Mouse (Mus musculus): ENCODE results near the gene Tbx21. TPM values are rescaled to one million over a fixed set of nuclear protein-coding genes. Genes with fewer than 3 reads are reported as not detected.
A peak's percentile ranks its signal among the peaks of the same experiment; 100 is the strongest.

Tbx21 gene
- polyA plus RNA-seq, 1 experiment from 2014 or later: 0.13 TPM

DNA sequence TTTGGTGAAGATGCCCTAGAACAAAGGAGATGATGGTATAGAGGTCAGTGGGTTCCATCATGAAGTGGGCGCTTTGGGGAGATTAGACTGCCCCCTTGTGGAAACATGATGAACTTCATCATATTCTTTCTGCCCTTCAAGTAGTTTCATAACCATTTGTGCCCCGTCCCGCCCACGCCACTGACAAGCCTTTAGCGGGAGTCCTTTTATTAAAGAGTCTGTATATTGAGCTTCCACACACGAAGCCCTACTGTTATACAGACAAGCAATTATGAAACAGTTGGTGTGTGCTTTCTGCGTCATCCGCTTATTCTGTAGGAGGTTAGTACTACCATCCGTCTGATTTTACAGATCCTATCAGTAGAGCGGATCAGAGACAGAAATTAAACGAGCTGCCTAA, 32.2 kb downstream of the Tbx21 start:
- DNase-seq (peak; percentile 63), ATAC-seq (ENCODE audit: low FRiP score, low TSS enrichment) (no peak)
- H3K36me3 ChIP-seq (ENCODE audit: control insufficient read depth, insufficient read depth, low read length): no peaks in the 10 kb centered on the region
- H3K9me3 ChIP-seq (ENCODE audit: control insufficient read depth, low read length): no peaks in the 10 kb centered on the region
- H3K9ac ChIP-seq (replicated peaks; ENCODE audit: low read length): no peak overlapping the region
- no peak overlapping the region for H3K4me2 ChIP-seq (ENCODE audit: low read length)
- H3K4me1 ChIP-seq (ENCODE audit: control insufficient read depth, insufficient read depth, low read length): 0 out of 2 replicates have a peak, but pooled peaks cover 3% of the 10 kb centered on the region
- H3K27ac ChIP-seq (replicated peaks; ENCODE audit: low read depth, low read length): no peak overlapping the region
- 49% methylated on average over 11 of the region's 11 CpGs for WGBS
- no peaks in the 10 kb centered on the region for H3K27me3 ChIP-seq (ENCODE audit: control insufficient read depth, insufficient read depth, low read length)
- no peak overlapping the region for H3K4me3 ChIP-seq (replicated peaks; ENCODE audit: low read depth, low read length)

DNA sequence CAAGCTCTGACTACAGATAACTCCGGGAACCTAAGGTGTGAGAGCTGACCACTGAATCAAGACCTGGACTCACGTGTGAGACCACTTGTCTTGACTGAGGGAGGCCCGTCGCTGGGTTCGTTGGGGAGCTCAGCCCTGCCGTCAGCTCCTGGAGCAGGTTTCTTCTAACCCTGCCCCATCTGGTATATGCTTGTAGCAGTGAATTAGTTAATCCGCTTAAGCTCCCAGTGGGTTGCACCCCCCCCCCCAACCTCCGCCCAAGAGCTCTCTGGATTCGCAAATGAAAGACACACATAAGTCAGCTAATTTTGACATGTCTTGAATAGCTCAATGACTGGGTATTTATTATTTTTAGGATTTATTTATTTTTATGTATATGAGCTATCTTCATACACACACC, 34.8 kb downstream of the Tbx21 start:
- Histone ChIP-seq H3K9me3 (ENCODE audit: control insufficient read depth, low read length) (no peaks in the 10 kb centered on the region), H3K9ac (replicated peaks; ENCODE audit: low read length) (no peak overlapping the region), H3K27ac (replicated peaks; ENCODE audit: low read depth, low read length) (no peak overlapping the region), H3K36me3 (ENCODE audit: control insufficient read depth, insufficient read depth, low read length) (no peaks in the 10 kb centered on the region), H3K4me3 (replicated peaks; ENCODE audit: low read depth, low read length) (no peak overlapping the region), H3K4me1 (ENCODE audit: control insufficient read depth, insufficient read depth, low read length) (0 out of 2 replicates have a peak, but pooled peaks cover 3% of the 10 kb centered on the region), H3K27me3 (ENCODE audit: control insufficient read depth, insufficient read depth, low read length) (no peaks in the 10 kb centered on the region), H3K4me2 (ENCODE audit: low read length) (no peak overlapping the region)
- WGBS: 12% methylated on average over 9 of the region's 9 CpGs
- DNase-seq (peak; percentile 52), ATAC-seq (ENCODE audit: low FRiP score, low TSS enrichment) (no peak)

- no peak for ATAC-seq (ENCODE audit: low FRiP score, low TSS enrichment)
- 76% methylated on average over 4 of the region's 4 CpGs for WGBS
- Histone ChIP-seq H3K9me3 (ENCODE audit: control insufficient read depth, low read length) (no peaks in the 10 kb centered on the region), H3K4me3 (replicated peaks; ENCODE audit: low read depth, low read length) (no peak overlapping the region), H3K4me1 (ENCODE audit: control insufficient read depth, insufficient read depth, low read length) (no peaks in the 10 kb centered on the region), H3K4me2 (ENCODE audit: low read length) (no peak overlapping the region), H3K36me3 (ENCODE audit: control insufficient read depth, insufficient read depth, low read length) (no peaks in the 10 kb centered on the region), H3K9ac (replicated peaks; ENCODE audit: low read length) (no peak overlapping the region), H3K27me3 (ENCODE audit: control insufficient read depth, insufficient read depth, low read length) (no peaks in the 10 kb centered on the region), H3K27ac (replicated peaks; ENCODE audit: low read depth, low read length) (no peak overlapping the region)
- no peak for DNase-seq
Measured at GRCm38 (mm10) chr11:97078751-97079150, 36.4 kb downstream of the Tbx21 start.

DNA sequence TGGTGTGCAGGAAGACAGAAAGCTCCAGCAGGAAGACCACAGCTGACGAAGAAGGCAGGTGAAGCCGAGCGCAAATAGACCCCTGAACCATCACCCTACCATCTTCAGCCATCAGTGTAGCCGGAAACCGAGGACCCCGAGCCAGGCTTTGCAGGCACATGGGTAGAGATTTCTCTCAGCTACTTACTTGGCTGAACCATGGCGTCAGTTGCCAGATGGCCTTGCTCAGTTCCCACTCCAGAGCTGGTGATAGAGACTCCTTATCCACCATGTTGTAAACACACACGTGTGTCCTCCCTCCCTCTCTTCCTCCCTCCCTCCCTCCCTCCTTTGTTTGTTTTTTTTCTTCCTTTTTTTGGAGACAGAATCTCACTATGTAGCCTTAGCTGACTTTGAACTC, 40.9 kb downstream of the Tbx21 start:
- H3K9me3 ChIP-seq (ENCODE audit: control insufficient read depth, low read length): no peaks in the 10 kb centered on the region
- H3K4me1 ChIP-seq (ENCODE audit: control insufficient read depth, insufficient read depth, low read length): no peaks in the 10 kb centered on the region
- no peak overlapping the region for H3K9ac ChIP-seq (replicated peaks; ENCODE audit: low read length)
- WGBS: 76% methylated on average over 8 of the region's 8 CpGs
- H3K27me3 ChIP-seq (ENCODE audit: control insufficient read depth, insufficient read depth, low read length): no peaks in the 10 kb centered on the region
- H3K4me3 ChIP-seq (replicated peaks; ENCODE audit: low read depth, low read length): no peak overlapping the region
- no peak for ATAC-seq (ENCODE audit: low FRiP score, low TSS enrichment)
- no peaks in the 10 kb centered on the region for H3K36me3 ChIP-seq (ENCODE audit: control insufficient read depth, insufficient read depth, low read length)
- H3K27ac ChIP-seq (replicated peaks; ENCODE audit: low read depth, low read length): no peak overlapping the region
- H3K4me2 ChIP-seq (ENCODE audit: low read length): no peak overlapping the region
- DNase-seq: no peak

DNA sequence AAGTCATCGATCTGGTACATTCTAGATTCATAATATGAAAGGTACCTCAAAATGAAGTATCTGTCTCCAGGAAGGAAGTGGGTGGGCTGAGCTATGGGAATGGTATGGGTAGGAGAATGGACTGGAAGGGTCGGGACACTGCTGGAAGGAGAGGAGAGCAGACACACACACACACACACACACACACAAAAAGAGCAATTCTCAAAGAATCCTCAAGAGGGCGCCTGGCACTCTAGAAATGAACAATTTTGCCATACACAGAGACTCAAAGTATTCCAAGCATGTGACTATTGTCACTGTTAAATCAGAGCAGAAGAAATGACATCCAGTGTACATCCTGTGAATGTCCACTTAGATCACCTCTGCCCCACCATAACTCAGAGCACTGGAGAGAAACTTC, 42.6 kb downstream of the Tbx21 start:
- ATAC-seq (ENCODE audit: low FRiP score, low TSS enrichment): no peak; the same call in 1 of the 2 replicates
- no peak overlapping the region for H3K9ac ChIP-seq (replicated peaks; ENCODE audit: low read length)
- no peak overlapping the region for H3K27ac ChIP-seq (replicated peaks; ENCODE audit: low read depth, low read length)
- H3K4me3 ChIP-seq (replicated peaks; ENCODE audit: low read depth, low read length): no peak overlapping the region
- H3K36me3 ChIP-seq (ENCODE audit: control insufficient read depth, insufficient read depth, low read length): peaks cover 9% of the 10 kb centered on the region
- H3K4me1 ChIP-seq (ENCODE audit: control insufficient read depth, insufficient read depth, low read length): no peaks in the 10 kb centered on the region
- DNase-seq: peak; percentile 87
- H3K27me3 ChIP-seq (ENCODE audit: control insufficient read depth, insufficient read depth, low read length): no peaks in the 10 kb centered on the region
- H3K9me3 ChIP-seq (ENCODE audit: control insufficient read depth, low read length): no peaks in the 10 kb centered on the region
- no peak overlapping the region for H3K4me2 ChIP-seq (ENCODE audit: low read length)
- 30% methylated on average over 3 of the region's 3 CpGs for WGBS

GRCm38 (mm10) chr11:97071129-97071528, 44.0 kb downstream of the Tbx21 start:
- Histone ChIP-seq H3K9me3 (ENCODE audit: control insufficient read depth, low read length) (no peaks in the 10 kb centered on the region), H3K4me1 (ENCODE audit: control insufficient read depth, insufficient read depth, low read length) (no peaks in the 10 kb centered on the region), H3K27ac (replicated peaks; ENCODE audit: low read depth, low read length) (no peak overlapping the region), H3K9ac (replicated peaks; ENCODE audit: low read length) (no peak overlapping the region), H3K36me3 (ENCODE audit: control insufficient read depth, insufficient read depth, low read length) (peaks cover 15% of the 10 kb centered on the region), H3K27me3 (ENCODE audit: control insufficient read depth, insufficient read depth, low read length) (no peaks in the 10 kb centered on the region), H3K4me2 (ENCODE audit: low read length) (no peak overlapping the region), H3K4me3 (replicated peaks; ENCODE audit: low read depth, low read length) (no peak overlapping the region)
- WGBS: 68% methylated on average over 1 of the region's 1 CpGs
- ATAC-seq (ENCODE audit: low FRiP score, low TSS enrichment): no peak
- DNase-seq: no peak

- DNase-seq: no peak
- H3K36me3 ChIP-seq (ENCODE audit: control insufficient read depth, insufficient read depth, low read length): peaks cover 18% of the 10 kb centered on the region
- no peak overlapping the region for H3K27ac ChIP-seq (replicated peaks; ENCODE audit: low read depth, low read length)
- H3K27me3 ChIP-seq (ENCODE audit: control insufficient read depth, insufficient read depth, low read length): no peaks in the 10 kb centered on the region
- H3K4me3 ChIP-seq (replicated peaks; ENCODE audit: low read depth, low read length): no peak overlapping the region
- no peak overlapping the region for H3K4me2 ChIP-seq (ENCODE audit: low read length)
- no peaks in the 10 kb centered on the region for H3K9me3 ChIP-seq (ENCODE audit: control insufficient read depth, low read length)
- WGBS: 90% methylated on average over 2 of the region's 2 CpGs
- H3K4me1 ChIP-seq (ENCODE audit: control insufficient read depth, insufficient read depth, low read length): no peaks in the 10 kb centered on the region
- H3K9ac ChIP-seq (replicated peaks; ENCODE audit: low read length): no peak overlapping the region
- no peak for ATAC-seq (ENCODE audit: low FRiP score, low TSS enrichment)
Measured at GRCm38 (mm10) chr11:97069770-97070169, 45.4 kb downstream of the Tbx21 start.

DNA sequence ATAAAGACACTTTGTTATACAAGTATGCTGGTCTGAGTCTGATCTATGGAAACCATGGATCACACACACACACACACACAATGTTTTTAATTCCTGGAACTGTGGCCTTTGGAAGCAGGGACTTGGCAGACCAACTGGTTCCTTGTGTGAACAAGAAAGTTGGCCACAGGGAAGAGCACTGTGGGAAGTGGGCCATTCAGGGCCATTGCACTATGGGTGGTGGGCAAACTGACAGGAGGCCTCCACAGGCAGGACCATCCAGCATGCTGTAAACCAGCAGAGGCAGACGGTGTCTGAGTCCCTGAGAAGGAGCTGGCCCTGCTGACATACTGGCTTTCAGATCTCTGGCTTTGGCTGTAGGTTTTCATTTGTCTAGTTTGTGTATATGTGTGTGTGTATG, 45.8 kb downstream of the Tbx21 start:
- 71% methylated on average over 1 of the region's 1 CpGs for WGBS
- ATAC-seq (ENCODE audit: low FRiP score, low TSS enrichment) (no peak), DNase-seq (no peak)
- Histone ChIP-seq H3K4me3 (replicated peaks; ENCODE audit: low read depth, low read length) (no peak overlapping the region), H3K9me3 (ENCODE audit: control insufficient read depth, low read length) (no peaks in the 10 kb centered on the region), H3K4me2 (ENCODE audit: low read length) (no peak overlapping the region), H3K27me3 (ENCODE audit: control insufficient read depth, insufficient read depth, low read length) (no peaks in the 10 kb centered on the region), H3K27ac (replicated peaks; ENCODE audit: low read depth, low read length) (no peak overlapping the region), H3K4me1 (ENCODE audit: control insufficient read depth, insufficient read depth, low read length) (no peaks in the 10 kb centered on the region), H3K36me3 (ENCODE audit: control insufficient read depth, insufficient read depth, low read length) (peaks cover 18% of the 10 kb centered on the region), H3K9ac (replicated peaks; ENCODE audit: low read length) (no peak overlapping the region)

DNA sequence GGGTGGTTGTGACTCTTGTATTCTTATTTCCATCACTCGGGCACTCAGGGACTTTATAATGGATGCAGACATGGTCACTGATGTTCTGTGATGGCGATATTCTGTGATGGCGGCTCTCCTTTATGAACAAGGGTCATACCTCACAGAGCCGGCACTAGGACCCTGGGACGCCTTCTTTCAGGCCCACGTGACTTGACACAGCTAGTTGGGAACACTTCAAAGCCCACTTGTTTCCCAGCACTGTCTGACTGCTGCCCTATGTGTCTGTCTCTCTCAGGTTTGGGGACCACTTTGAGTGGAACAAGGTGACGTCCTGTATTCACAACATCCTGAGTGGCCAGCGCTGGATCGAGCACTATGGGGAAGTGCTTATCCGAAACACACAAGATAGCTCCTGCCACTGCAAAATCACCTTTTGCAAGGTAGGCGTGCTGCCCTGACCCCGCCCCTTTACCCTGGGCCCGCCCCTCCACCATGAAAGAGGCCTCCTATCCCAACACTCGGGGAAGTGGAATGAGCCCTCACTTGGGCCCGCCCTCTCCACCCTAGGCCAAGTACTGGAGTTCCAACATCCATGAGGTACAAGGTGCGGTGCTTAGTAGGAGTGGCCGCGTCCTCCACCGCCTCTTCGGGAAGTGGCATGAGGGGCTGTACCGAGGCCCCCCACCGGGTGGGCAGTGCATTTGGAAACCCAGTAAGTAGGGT, 48.3 kb downstream of the Tbx21 start:
- WGBS: 47% methylated on average over 22 of the region's 22 CpGs
- DNase-seq: peak; percentile 30
- no peak overlapping the region for H3K9ac ChIP-seq (replicated peaks; ENCODE audit: low read length)

More for the DNA sequence above, 48.3 kb downstream of the Tbx21 start:
- H3K4me2 ChIP-seq (ENCODE audit: low read length): no peak overlapping the region
- H3K27ac ChIP-seq (replicated peaks; ENCODE audit: low read depth, low read length): no peak overlapping the region
- peaks cover 18% of the 10 kb centered on the region for H3K36me3 ChIP-seq (ENCODE audit: control insufficient read depth, insufficient read depth, low read length)
- no peak overlapping the region for H3K4me3 ChIP-seq (replicated peaks; ENCODE audit: low read depth, low read length)
- H3K4me1 ChIP-seq (ENCODE audit: control insufficient read depth, insufficient read depth, low read length): no peaks in the 10 kb centered on the region
- H3K9me3 ChIP-seq (ENCODE audit: control insufficient read depth, low read length): no peaks in the 10 kb centered on the region
- no peak for ATAC-seq (ENCODE audit: low FRiP score, low TSS enrichment)
- H3K27me3 ChIP-seq (ENCODE audit: control insufficient read depth, insufficient read depth, low read length): no peaks in the 10 kb centered on the region
